Mouse (Mus musculus) ES-E14 (cell line): ENCODE measurements at regions not wholly inside any gene's neighbourhood (a gene's known extent, or its start where the extent isn't known, plus 50 kb on each side); places are given as distances from the start of the nearest gene placed in this dataset.

ENCODE experiments used
- CHD2 ChIP-seq: IDR thresholded peaks from 2 replicates; pipeline ENCODE4 v1.6.1; 2014; ENCODE audit warnings: mild to moderate bottlenecking, low read depth, low read length, inconsistent platforms
- MAFK ChIP-seq: IDR thresholded peaks from 2 replicates; pipeline ENCODE4 v1.6.1; 2014; ENCODE audit warnings: mild to moderate bottlenecking, low read depth, low read length, inconsistent platforms; ENCODE audit not compliant: insufficient read depth

GRCm38 (mm10) chr3:131775431-131775830 lies 210.9 kb downstream of the Papss1 start:
- no peak for TF ChIP-seq MAFK
- no peak for TF ChIP-seq CHD2
